Mouse (Mus musculus): Measurements from ENCODE around the gene Stat2. TPM values are rescaled to one million over a fixed set of nuclear protein-coding genes. Genes with fewer than 3 reads are reported as not detected.
"Not testable (repeated sequence)": the region's sequence is repeated elsewhere in the genome, so short reads cannot be mapped to it uniquely, and the experiment has no call there.

The Stat2 gene
- total RNA-seq, 2 experiments from 2014 or later, result 34.4 to 34.7 TPM

DNA sequence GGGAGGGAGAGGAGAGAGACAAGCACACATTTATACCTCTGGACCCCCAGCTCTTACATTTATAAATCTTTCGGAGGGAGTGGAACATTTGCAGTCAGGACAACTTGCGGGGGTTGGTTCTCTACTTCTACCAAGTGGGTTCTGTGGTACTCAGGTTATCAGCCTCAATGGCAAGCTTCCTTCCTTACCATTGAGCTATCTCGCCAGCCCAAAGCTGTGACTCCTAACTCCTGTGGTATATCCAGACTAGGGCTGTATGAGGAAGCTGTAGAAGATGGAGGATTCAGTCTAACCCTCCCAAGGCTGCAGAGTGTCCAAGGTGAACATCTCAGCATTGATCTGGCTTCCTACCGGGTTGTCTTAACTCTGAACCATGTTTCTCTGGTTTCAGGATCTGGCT lies 31.2 kb upstream of the Stat2 start:
- no peak overlapping the region for H3K27ac ChIP-seq
- DNase-seq (ENCODE audit: low spot score in 2 of 2), result no peak
- no peak for TF ChIP-seq CTCF (conservative IDR thresholded peaks at IDR 0.05)
- H3K4me3 ChIP-seq, result no peak overlapping the region

DNA sequence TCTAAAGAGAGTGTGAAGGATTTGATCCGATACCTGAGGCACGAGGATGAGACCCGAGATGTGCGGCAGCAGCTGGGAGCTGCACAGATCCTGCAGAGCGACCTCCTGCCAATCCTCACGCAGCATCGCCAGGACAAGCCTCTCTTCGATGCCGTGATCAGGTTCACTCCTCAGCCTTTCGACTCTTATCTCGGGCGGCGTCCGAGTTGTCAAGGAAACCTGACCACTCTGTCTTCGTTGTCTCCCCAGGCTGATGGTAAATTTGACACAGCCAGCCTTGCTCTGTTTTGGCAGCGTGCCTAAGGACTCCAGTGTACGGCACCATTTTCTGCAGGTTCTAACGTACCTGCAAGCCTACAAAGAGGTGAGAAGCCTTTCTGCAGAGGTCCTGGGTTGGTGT lies 30.2 kb upstream of the Stat2 start:
- Histone ChIP-seq H3K4me3 (no peak overlapping the region), H3K27ac (no peak overlapping the region)
- TF ChIP-seq CTCF (conservative IDR thresholded peaks at IDR 0.05), result no peak
- DNase-seq (ENCODE audit: low spot score in 2 of 2), result no peak

DNA sequence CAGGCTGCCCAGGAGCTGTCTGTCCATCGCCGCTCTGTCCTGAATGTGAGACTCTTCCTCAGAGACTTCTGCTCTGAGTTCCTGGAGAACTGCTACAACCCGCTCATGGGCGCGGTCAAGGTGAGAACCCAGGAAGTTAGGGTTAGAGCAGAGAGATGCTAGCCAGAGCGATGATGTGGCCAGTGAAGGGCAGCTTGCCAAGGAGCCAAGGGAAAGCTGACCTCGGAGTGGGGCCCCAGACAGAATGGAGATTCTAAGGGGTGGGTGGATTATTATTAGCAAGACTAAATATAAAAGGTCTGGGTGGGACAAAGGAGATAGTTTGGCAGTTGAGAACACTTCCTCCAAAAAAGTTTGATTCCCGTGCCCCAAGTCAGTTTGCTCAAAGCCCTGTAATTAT lies 27.1 kb upstream of the Stat2 start:
- H3K4me3 ChIP-seq, result no peak overlapping the region
- no peak for TF ChIP-seq CTCF (conservative IDR thresholded peaks at IDR 0.05)

DNA sequence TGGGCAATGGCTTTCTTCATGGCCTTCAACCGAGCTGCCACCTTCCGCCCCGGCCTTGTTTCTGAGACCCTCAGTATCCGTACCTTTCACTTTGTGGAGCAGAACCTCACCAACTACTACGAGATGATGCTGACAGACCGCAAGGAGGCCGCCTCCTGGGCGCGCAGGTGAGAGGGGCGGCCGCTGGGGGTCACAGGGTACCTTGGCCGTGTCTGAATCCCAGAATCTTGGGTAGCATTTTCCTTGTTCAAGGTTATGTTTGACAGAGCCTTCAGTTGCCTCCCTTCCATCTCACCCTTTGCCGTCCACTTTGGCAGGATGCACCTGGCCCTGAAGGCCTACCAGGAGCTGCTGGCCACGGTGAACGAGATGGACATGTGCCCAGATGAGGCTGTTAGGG lies 26.2 kb upstream of the Stat2 start:
- no peak for DNase-seq (ENCODE audit: low spot score in 2 of 2)
- TF ChIP-seq CTCF (conservative IDR thresholded peaks at IDR 0.05), result no peak
- no peak overlapping the region for H3K27ac ChIP-seq
- H3K4me3 ChIP-seq, result no peak overlapping the region

More for the DNA sequence above, 27.1 kb upstream of the Stat2 start:
- DNase-seq (ENCODE audit: low spot score in 2 of 2), result no peak
- no peak overlapping the region for H3K27ac ChIP-seq

DNA sequence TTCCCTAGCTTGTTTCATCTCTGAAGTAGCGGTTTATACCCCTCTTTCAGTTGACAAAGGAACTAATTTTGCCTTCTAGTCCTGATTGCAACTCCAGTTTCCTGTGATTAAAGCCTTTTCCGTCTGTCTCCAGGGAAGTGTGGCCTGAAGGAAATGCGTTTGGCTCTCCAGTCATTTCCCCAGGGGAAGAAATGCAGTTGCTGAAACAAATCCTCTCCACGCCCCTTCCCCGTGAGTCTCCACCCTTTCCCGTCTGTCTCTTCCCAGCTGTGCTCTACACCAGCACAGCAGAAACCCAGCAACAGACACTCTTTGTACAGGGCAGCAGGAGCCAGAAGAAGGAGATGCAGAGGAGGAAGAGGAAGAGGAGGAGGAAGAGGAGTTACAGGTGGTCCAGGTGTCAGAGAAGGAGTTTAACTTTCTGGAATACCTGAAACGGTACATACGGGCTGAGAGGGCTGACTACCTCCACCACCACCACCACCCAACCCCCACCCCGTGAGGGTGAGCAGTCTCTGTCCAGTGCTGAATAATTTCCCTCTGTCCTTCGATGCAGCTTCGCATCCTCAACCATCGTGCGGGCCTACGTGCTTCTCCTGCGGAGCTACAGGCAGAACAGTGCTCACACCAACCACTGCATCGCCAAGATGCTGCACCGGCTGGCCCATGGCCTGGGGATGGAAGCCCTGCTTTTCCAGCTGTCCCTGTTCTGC lies 23.2 kb upstream of the Stat2 start:
- DNase-seq (ENCODE audit: low spot score in 2 of 2), result no peak
- Histone ChIP-seq H3K27ac (peak overlapping the region; percentile 32; the same call in 1 of the 2 replicates), H3K4me3 (no peak overlapping the region)
- no peak for TF ChIP-seq CTCF (conservative IDR thresholded peaks at IDR 0.05)

DNA sequence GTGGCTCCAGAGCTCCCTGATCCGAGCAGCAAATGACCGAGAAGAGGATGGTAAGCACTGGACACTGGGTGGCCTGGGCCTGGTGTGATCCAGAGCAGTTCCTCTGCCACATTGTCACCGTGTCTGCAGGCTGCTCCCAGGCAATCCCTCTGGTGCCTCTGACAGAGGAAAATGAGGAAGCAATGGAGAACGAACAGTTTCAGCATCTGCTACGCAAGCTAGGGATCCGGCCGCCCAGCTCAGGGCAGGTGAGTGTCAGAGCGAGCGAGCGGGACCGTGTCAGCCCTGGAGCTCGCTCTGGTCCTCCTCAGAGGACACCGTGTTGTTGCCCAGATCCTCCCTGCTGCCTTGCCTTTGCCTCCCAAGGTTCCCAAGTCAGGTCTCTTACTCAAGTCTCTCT lies 19.8 kb upstream of the Stat2 start:
- no peak for TF ChIP-seq CTCF (conservative IDR thresholded peaks at IDR 0.05)
- DNase-seq (ENCODE audit: low spot score in 2 of 2), result no peak
- H3K4me3 ChIP-seq, result no peak overlapping the region
- H3K27ac ChIP-seq, result no peak overlapping the region

DNA sequence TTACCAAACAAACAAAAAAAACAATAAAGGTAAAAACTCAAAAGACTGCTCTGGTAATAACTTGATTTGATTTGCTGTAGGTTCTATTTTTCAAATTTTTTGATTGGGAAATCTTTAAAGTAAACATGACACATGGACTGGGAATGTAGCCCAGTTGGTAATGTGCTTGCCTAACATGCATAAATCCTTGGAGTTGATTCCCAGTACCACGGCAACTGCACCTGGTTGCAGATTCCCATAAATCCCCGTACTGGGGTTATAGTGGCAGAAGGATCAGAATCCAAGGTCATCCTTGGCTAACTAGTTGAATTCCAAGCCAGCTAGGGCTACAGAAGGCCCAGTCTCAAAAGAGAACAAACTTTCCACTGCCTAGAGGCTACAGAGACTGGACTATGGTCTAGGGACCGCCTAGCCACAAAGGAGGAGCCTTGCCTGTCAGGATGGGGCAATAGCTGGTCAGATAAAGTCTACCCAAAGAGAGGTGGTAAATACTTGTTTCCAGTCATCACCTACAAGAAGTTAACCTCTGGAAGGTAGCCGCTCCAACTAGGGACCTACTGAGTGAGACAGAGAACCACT lies 16.6 kb upstream of the Stat2 start, which contains the start of gene Apon:
Gene Apon, plus strand, starts transcription at position 420 of the 579 bp plus-strand sequence.
- Histone ChIP-seq H3K4me3 (no peak within 1 kb of the TSS), H3K27ac (no peak within 1 kb of the TSS)
- DNase-seq (ENCODE audit: low spot score in 2 of 2), result no peak
- no peak for TF ChIP-seq CTCF (conservative IDR thresholded peaks at IDR 0.05)

DNA sequence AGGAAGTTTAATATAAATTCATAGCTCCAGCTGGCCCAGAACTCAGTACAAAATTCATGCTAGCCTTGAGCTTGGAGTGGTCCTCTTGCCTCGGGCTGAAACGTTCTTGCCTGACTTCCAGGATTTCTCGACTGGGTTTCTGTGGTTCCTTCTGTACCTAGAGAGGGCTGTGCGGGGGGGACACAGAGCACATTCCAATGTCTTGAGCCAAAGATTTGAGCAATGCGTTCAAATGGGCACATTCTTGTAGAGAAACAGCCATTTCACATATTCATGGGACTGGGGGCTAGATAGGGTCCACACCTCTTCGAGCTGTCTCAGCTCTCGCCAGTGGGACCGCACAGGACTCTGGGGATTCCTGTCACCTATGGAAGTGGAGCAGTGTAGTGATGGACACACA lies 14.4 kb upstream of the Stat2 start:
- no peak for DNase-seq (ENCODE audit: low spot score in 2 of 2)
- Histone ChIP-seq H3K27ac (no peak overlapping the region), H3K4me3 (no peak overlapping the region)
- TF ChIP-seq CTCF (conservative IDR thresholded peaks at IDR 0.05), result no peak

DNA sequence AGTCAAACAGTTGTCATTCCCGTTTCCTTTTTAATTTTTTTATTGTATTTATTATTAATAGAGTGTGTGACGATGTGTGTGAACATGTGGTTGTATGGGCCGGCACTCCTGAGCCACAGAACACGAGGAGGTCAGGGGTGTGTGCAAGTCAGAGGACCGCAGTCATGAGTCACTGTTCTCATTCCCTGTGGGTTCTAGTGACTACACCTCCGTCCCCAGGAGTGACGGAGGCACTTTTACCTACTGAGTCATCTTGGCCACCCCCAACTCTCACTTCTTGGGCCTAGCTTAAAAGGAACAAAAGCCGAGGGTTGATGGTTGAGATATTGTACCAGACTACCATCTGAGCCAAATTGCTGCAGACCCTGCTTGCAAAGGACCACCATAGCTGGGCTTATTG lies 14.0 kb upstream of the Stat2 start:
- TF ChIP-seq CTCF (conservative IDR thresholded peaks at IDR 0.05), result no peak
- H3K4me3 ChIP-seq, result no peak overlapping the region
- no peak for DNase-seq (ENCODE audit: low spot score in 2 of 2)
- no peak overlapping the region for H3K27ac ChIP-seq

DNA sequence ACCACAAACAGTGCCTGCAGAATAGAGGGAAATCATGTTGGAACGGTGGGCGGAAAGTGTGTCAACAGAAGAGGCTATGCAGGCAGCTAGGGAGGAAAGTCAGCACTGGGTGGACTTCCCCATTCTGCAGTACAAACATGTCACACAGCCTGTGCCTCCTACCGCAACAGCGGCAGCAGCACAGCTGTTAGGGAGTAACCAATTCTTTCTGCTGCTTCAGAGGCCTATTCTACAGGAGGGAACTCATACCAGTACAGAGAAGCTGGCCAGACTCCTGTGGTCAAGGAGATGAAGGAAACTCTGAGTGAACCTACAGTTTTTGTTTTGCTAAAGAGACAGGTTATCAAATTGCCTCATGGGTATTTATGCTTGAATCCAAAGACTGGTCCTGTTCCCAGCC lies 11.4 kb upstream of the Stat2 start:
- 0 out of 2 replicates have a peak, but pooled peaks have one; percentile 11 for TF ChIP-seq CTCF (conservative IDR thresholded peaks at IDR 0.05)
- Histone ChIP-seq H3K27ac (no peak overlapping the region), H3K4me3 (no peak overlapping the region)
- DNase-seq (ENCODE audit: low spot score in 2 of 2), result no peak

DNA sequence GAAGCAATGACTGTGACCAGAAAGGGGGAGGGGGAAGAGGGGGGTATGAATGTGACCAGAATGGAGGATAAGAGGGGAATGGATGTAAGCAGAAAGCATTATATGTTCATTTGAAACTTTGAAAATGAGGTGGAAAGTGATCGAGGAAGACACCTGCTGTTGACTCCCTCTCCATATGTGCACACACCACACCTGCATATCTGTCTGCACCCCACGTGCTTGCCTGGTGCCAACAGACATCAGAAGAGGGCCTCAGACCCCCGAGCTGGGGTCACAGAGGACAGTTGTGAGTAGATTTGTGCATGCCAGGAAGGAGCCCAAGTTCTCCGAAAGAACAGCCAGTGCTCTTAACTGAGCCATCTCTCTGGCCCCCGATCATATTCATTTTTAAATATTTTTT lies 10.4 kb upstream of the Stat2 start:
- no peak for DNase-seq (ENCODE audit: low spot score in 2 of 2)
- no peak overlapping the region for H3K4me3 ChIP-seq
- TF ChIP-seq CTCF (conservative IDR thresholded peaks at IDR 0.05), result no peak
- no peak overlapping the region for H3K27ac ChIP-seq

DNA sequence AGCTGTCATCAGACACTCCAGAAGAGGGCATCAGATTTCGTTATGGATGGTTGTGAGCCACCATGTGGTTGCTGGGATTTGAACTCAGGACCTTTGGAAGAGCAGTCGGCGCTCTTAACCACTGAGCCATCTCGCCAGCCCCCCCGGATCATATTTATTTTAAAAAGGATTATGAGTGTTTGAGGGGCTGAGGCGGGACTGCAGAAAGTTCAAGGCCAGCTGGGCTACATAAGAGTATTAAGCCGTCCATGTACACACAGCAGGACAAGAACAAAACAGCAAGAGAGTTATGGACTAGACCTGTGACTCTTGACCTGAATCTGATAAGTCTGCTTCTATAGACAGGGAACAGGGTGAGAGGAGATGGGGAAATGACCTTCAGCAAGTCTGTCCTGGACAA lies 10.0 kb upstream of the Stat2 start:
- not testable (repeated sequence) for DNase-seq (ENCODE audit: low spot score in 2 of 2); H3K27ac ChIP-seq; H3K4me3 ChIP-seq

DNA sequence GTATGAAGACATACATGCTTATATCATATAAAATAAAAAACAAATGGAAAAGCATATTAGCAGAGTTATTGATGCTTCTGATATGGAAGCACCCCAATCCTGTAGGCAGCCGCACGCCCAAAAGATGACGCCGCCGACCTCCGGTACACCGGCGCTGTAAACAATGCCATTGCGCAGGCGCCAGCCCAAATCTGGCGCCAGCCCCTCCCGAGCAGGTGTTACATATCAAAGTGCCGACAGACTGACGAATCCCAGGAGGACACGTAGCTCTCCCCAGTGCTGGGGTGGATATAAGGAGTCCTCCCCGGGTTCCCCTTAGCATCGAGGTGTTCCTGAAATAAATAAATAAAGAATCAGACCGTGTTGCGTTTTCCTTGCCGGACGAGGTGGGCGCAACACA lies 8.1 kb upstream of the Stat2 start:
- no peak for TF ChIP-seq CTCF (conservative IDR thresholded peaks at IDR 0.05)
- H3K27ac ChIP-seq, result no peak overlapping the region
- H3K4me3 ChIP-seq, result no peak overlapping the region

More for the DNA sequence above, 8.1 kb upstream of the Stat2 start:
- no peak for DNase-seq (ENCODE audit: low spot score in 2 of 2)

Measured in layer of hippocampus, adult 2 months (tissue).